In the genomic region with DNA sequence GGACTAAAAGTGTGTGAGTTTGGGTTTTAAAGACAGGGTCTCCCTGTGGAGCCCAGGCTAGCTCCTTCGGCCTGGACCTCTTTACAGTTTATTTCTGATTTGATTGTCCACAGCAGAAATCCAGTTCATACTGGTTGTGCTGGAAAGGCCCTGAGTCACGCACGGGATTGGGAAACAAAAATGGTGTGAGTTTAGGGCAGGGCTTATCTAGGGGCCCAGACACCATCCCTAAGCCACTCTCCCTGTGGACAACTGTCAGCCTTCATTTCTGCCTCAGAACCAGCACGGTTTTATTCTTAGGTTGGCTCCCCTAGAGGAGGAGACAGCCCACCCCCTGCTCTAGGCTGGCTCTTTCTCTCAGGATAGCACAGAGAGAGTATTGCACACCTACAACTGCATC, we compare ENCODE assay signal across 37 mouse cellular contexts. TPM values are rescaled to one million over a fixed set of nuclear protein-coding genes. Genes with fewer than 3 reads are reported as not detected.
DNase-seq lines count a peak whose midpoint lies in the region; ATAC-seq and TF ChIP-seq lines count a peak whose summit lies in the region.
"Had no signal": no experiment of that assay in that cellular context is flagged by ENCODE, and none has a peak within 500 bp of the region (broad histone marks: within the 10 kb centered on the region; RNA-seq: fewer than 3 reads in every experiment).

No protein-coding gene starts in this region.

- H3K36me3 ChIP-seq in liver, embryonic 14.5 days (replicated peaks; ENCODE audit: control insufficient read depth, insufficient read depth, low read depth): no peaks in the 10 kb centered on the region
- H3K36me3 ChIP-seq: embryonic facial prominence, embryonic 12.5 days had no signal

- TF ChIP-seq EP300 in liver, embryonic 14.5 days (IDR thresholded peaks at IDR 0.05; ENCODE audit: low read depth): peak; percentile 66

- H3K9ac ChIP-seq in liver, embryonic 14.5 days (replicated peaks): peak overlapping the region; percentile 11; the same call in 1 of the 2 replicates
- H3K9ac ChIP-seq: embryonic facial prominence, embryonic 12.5 days had no signal

- no peak for TF ChIP-seq CTCF in liver, embryonic 14.5 days (IDR thresholded peaks at IDR 0.05; ENCODE audit: low read depth)

- peak overlapping the region; percentile 3 for H3K27ac ChIP-seq in liver, embryonic 14.5 days
- H3K27ac ChIP-seq: embryonic facial prominence, embryonic 12.5 days; gastrocnemius, adult 2 months; kidney, postnatal 0 days had no signal

- H3K4me1 ChIP-seq in liver, embryonic 14.5 days (replicated peaks; ENCODE audit: control insufficient read depth in 2 of 2, insufficient read depth in 2 of 2, low read length in 1 of 2): peaks cover 12 to 16% of the 10 kb centered on the region in 2 experiments
- H3K4me1 ChIP-seq: embryonic facial prominence, embryonic 12.5 days had no signal

- WGBS in liver, embryonic 14.5 days (ENCODE audit: insufficient replicate concordance): 26% methylated on average over 4 of the region's 4 CpGs

- no peak overlapping the region; the same call in 1 of the 2 replicates for H3K4me2 ChIP-seq in liver, embryonic 14.5 days (ENCODE audit: low read depth)
- H3K4me2 ChIP-seq: embryonic facial prominence, embryonic 12.5 days had no signal

- peak; percentile 26 for DNase-seq in adrenal gland, adult 2 months
- DNase-seq in adrenal gland, postnatal 14 days: no peak
- no peak for DNase-seq in liver, embryonic 14.5 days (ENCODE audit: low read depth in 3 of 3, low spot score in 3 of 3)
- DNase-seq in testis, postnatal 14 days (ENCODE audit: low spot score): no peak
- DNase-seq in right cerebral cortex, postnatal 14 days: no peak
- no peak for DNase-seq in cerebellum, postnatal 4 days (ENCODE audit: low spot score in 2 of 2)
- DNase-seq: adrenal gland, postnatal 25 days; cerebellum, adult 8-10 months; cerebellum, postnatal 25 days; embryo, embryonic 11 days; gastrocnemius, adult 2 months; kidney, adult 8-10 months; lung, postnatal 36 days; midbrain, embryonic 14.5 days; spleen, adult 18-20 months; thymus, adult 18-20 months; thymus, postnatal 25 days had no signal

- H3K9me3 ChIP-seq in liver, embryonic 14.5 days (ENCODE audit: control insufficient read depth, low read length): no peaks in the 10 kb centered on the region
- H3K9me3 ChIP-seq: embryonic facial prominence, embryonic 12.5 days had no signal

- no peaks in the 10 kb centered on the region for H3K27me3 ChIP-seq in liver, embryonic 14.5 days (ENCODE audit: control insufficient read depth, insufficient read depth, low read length)
- H3K27me3 ChIP-seq: embryonic facial prominence, embryonic 12.5 days; Patski had no signal

- ATAC-seq in erythroid progenitor cell, adult 5-6 weeks (replicated peaks; ENCODE audit: low FRiP score, poor library complexity, severe bottlenecking): peak; percentile 76
- ATAC-seq in liver, embryonic 14.5 days (ENCODE audit: insufficient read depth): peak; percentile 83
- peak; percentile 53 for ATAC-seq in megakaryocyte-erythroid progenitor cell, adult 5-6 weeks (replicated peaks; ENCODE audit: low FRiP score, low TSS enrichment, poor library complexity, severe bottlenecking)
- ATAC-seq: forebrain, embryonic 16.5 days; hindbrain, embryonic 16.5 days; Patski had no signal

- H3K4me3 ChIP-seq in liver, embryonic 14.5 days (ENCODE audit: insufficient read depth in 1 of 2, low read depth in 2 of 2, low read length in 2 of 2): no peak overlapping the region
- H3K4me3 ChIP-seq: embryonic facial prominence, embryonic 12.5 days; gastrocnemius, adult 2 months; megakaryocyte, embryonic 14.5 days had no signal

RNA-seq across cellular contexts. Expression of a gene that starts 8.4 kb away (rescaled TPM):
- total RNA-seq in adrenal gland, adult 2 months (2021): 100 to 1,000 TPM; 116 to 132 TPM
- 55.2 and 65.0 TPM in 2 replicates for polyA plus RNA-seq in adrenal gland, adult 2 months (2012; rRNA removed)
- total RNA-seq in adrenal gland, postnatal 14 days (2021): 95.8 and 102 TPM in 2 replicates
- 119 and 142 TPM in 2 replicates for total RNA-seq in erythroid progenitor cell, adult 5-6 weeks (2015; ENCODE audit: low replicate concordance)
- 109 and 145 TPM in 2 replicates for total RNA-seq in erythroid progenitor cell, adult 5-6 weeks (2017; ENCODE audit: low replicate concordance)
- polyA plus RNA-seq in liver, embryonic 14.5 days (2012; rRNA removed): 38.4 and 40.8 TPM in 2 replicates
- 37.7 and 38.4 TPM in 2 replicates for polyA plus RNA-seq in liver, embryonic 14.5 days (2014; fragmentation: Nextera tagmentation; extraction: Ambion mirVana)
- 67.0 and 82.9 TPM in 2 replicates for total RNA-seq in megakaryocyte-erythroid progenitor cell, adult 5-6 weeks (2014; fragmentation: Nextera tagmentation)
- total RNA-seq in megakaryocyte-erythroid progenitor cell, adult 5-6 weeks (2017): 29.2 and 32.5 TPM in 2 replicates

RNA-seq across cellular contexts. Expression of a gene that starts 11.3 kb away (rescaled TPM):
- total RNA-seq in adrenal gland, adult 2 months (2021): not detected
- polyA plus RNA-seq in adrenal gland, adult 2 months (2012; rRNA removed): 0.06 and 0.19 TPM in 2 replicates
- total RNA-seq in adrenal gland, postnatal 14 days (2021): 0.19 TPM in 2 replicates
- total RNA-seq in erythroid progenitor cell, adult 5-6 weeks (2015; ENCODE audit: low replicate concordance): not detected in 2 replicates
- 0.51 TPM in 1 of 2 replicates, not detected in the other for total RNA-seq in erythroid progenitor cell, adult 5-6 weeks (2017; ENCODE audit: low replicate concordance)
- polyA plus RNA-seq in liver, embryonic 14.5 days (2012; rRNA removed): 0.01 TPM in 1 of 2 replicates, not detected in the other
- polyA plus RNA-seq in liver, embryonic 14.5 days (2014; fragmentation: Nextera tagmentation; extraction: Ambion mirVana): 0.05 TPM in 1 of 2 replicates, not detected in the other
- not detected in 2 replicates for total RNA-seq in megakaryocyte-erythroid progenitor cell, adult 5-6 weeks (2014; fragmentation: Nextera tagmentation)
- total RNA-seq in megakaryocyte-erythroid progenitor cell, adult 5-6 weeks (2017): not detected in 2 replicates
- total RNA-seq: adrenal gland, postnatal 25 days; CH12.LX; ES-E14; gastrocnemius, adult 2 months; gastrocnemius, postnatal 4 days; heart, adult 8-10 months; heart, postnatal 25 days; liver, adult 2 months; neutrophil, adult 5-6 weeks had no signal
- polyA plus RNA-seq: forebrain, embryonic 11.5 days; heart, embryonic 14.5 days; hindbrain, embryonic 11.5 days; intestine, embryonic 14.5 days; limb, embryonic 11.5 days; liver, adult 2 months; midbrain, embryonic 14.5 days had no signal

RNA-seq across cellular contexts. Expression of a gene that starts 35.6 kb away (rescaled TPM):
- 100 to 1,000 TPM; 172 to 181 TPM for total RNA-seq in adrenal gland, adult 2 months (2021)
- 118 and 132 TPM in 2 replicates for polyA plus RNA-seq in adrenal gland, adult 2 months (2012; rRNA removed)
- total RNA-seq in adrenal gland, postnatal 14 days (2021): 287 and 307 TPM in 2 replicates
- 4.3 and 8.8 TPM in 2 replicates for total RNA-seq in erythroid progenitor cell, adult 5-6 weeks (2015; ENCODE audit: low replicate concordance)
- total RNA-seq in erythroid progenitor cell, adult 5-6 weeks (2017; ENCODE audit: low replicate concordance): 4.4 and 4.5 TPM in 2 replicates
- 15.2 and 18.1 TPM in 2 replicates for polyA plus RNA-seq in liver, embryonic 14.5 days (2012; rRNA removed)
- 9.5 and 10.6 TPM in 2 replicates for polyA plus RNA-seq in liver, embryonic 14.5 days (2014; fragmentation: Nextera tagmentation; extraction: Ambion mirVana)
- 42.9 and 43.9 TPM in 2 replicates for total RNA-seq in megakaryocyte-erythroid progenitor cell, adult 5-6 weeks (2014; fragmentation: Nextera tagmentation)
- total RNA-seq in megakaryocyte-erythroid progenitor cell, adult 5-6 weeks (2017): 19.5 and 23.3 TPM in 2 replicates
